Mouse (Mus musculus) G1E (cell line): Measurements from ENCODE around the gene Crtam.

Experiments used
- CTCF ChIP-seq: IDR thresholded peaks from 2 replicates; pipeline ENCODE4 v1.5.1; 2012; ENCODE audit warnings: low read depth, low read length, inconsistent platforms, mixed read lengths
- GATA1 ChIP-seq: IDR thresholded peaks from 2 replicates; pipeline ENCODE4 v1.6.1; 2012; ENCODE audit warnings: borderline replicate concordance, low read length, inconsistent platforms, mixed read lengths
- GATA2 ChIP-seq: IDR thresholded peaks from 2 replicates; pipeline ENCODE4 v1.6.1; 2012; ENCODE audit warnings: low read depth, low read length, inconsistent platforms, borderline replicate concordance

- TF ChIP-seq GATA1, result no peak
- TF ChIP-seq CTCF, result no peak
- no peak for TF ChIP-seq GATA2
These were observed 57.3 kb downstream of the Crtam start for GRCm38 (mm10) chr9:40947131-40947530.
